Mouse (Mus musculus) layer of hippocampus, postnatal 14 days (tissue): ENCODE results near the gene Hhip. TPM values are rescaled to one million over a fixed set of nuclear protein-coding genes. Genes with fewer than 3 reads are reported as not detected.
"Not testable (repeated sequence)": the region's sequence is repeated elsewhere in the genome, so short reads cannot be mapped to it uniquely, and the experiment has no call there.

Source experiments
- DNase-seq, 2 experiments: peaks; one replicate each; pipeline ENCODE4 v3.0.0; 2021 to 2022; ENCODE audit warnings: low spot score in 2 of 2, mixed read lengths in 1 of 2
- total RNA-seq, 2 experiments: library from RNA; stranded (reverse); gene quantifications; 2 replicates each; pipeline ENCODE4 v1.2.3; 2021

The Hhip gene
- total RNA-seq, 2 experiments from 2014 or later = 4.2 to 5.1 TPM

- DNase-seq = no peak
Measured at GRCm38 (mm10) chr8:79995075-79995474, 62.7 kb downstream of the Hhip start.

DNA sequence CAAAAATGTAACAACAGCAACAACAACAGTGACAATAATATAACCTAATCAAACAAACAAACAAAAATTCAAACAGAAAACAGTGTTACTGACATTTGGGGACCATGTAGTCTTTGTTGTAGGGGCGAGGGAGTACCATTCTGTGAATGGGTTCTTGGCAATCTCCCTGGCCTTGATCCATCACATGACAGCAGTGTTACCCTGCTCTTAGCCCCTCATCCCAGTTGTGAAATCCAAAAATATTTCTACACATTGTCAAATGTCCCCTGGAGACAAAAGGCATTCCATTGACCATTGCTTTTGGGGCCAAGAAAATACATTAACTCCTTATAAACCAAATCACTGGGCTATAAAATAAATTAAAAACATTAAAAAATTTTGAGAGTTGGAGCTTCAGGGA is 64.3 kb downstream of the Hhip start:
- DNase-seq = no peak

GRCm38 (mm10) chr8:79992121-79992848 is 65.5 kb downstream of the Hhip start:
- DNase-seq = no peak

- not testable (repeated sequence) for DNase-seq
Measured at GRCm38 (mm10) chr8:79991420-79991819, 66.4 kb downstream of the Hhip start.

GRCm38 (mm10) chr8:79984946-79985345 is 72.9 kb downstream of the Hhip start:
- DNase-seq = no peak

- DNase-seq = no peak
Measured at GRCm38 (mm10) chr8:79982144-79982543, 75.7 kb downstream of the Hhip start.

DNA sequence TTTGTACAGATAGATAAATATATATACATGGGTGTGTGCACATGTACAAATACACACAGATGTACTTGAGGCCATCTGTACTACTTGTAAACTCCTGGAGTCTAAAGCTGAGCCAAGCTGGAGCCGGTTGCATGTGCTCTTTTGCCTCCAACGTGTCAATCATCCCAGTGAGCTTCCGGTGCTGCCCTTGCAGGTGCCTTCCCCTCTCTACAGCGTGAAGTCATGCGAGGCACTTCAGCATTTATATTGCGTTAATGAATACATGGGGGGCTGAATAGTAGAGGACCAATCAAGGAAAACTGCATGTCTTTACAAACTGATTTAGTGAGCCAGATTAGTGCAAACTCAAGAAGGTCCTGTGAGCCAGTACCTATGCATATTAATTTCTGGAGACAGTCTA is 91.6 kb downstream of the Hhip start:
- DNase-seq = no peak

GRCm38 (mm10) chr8:79952857-79953256 is 104.9 kb downstream of the Hhip start:
- no peak for DNase-seq

- no peak for DNase-seq
Measured at GRCm38 (mm10) chr8:79950376-79950775, 107.4 kb downstream of the Hhip start.

DNA sequence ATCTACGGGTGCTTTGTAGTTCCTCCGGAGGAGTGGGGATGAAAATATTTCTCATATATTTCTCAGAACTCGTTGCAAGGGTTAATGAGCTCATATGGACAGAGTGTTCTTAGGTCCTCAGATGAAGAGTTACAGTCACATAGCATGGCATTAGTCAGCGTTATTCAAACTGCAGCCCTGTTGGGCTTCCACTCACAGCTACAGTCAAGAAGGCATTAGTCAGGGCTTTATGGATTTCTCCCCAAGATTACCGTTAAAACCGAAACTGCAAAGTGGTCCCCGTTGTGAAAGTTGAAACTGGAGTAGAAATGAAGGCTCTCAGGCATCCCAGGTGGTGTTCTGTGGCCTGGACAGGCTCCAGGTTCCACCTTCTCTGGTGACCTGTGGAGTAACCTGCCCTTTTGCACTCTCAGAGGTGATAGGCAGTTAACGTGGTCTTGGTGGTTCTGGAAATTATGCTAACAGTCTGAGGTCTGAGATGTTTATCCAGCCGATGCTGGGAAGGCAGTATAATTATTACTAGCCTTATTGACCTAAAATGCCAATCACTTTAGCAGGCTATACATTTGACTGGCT is 112.2 kb downstream of the Hhip start:
- no peak for DNase-seq

GRCm38 (mm10) chr8:79941070-79941469 is 116.7 kb downstream of the Hhip start:
- no peak for DNase-seq

GRCm38 (mm10) chr8:79936856-79937445 is 120.9 kb downstream of the Hhip start:
- DNase-seq = no peak

- no peak for DNase-seq
Measured at GRCm38 (mm10) chr8:79935793-79936192, 122.0 kb downstream of the Hhip start.

DNA sequence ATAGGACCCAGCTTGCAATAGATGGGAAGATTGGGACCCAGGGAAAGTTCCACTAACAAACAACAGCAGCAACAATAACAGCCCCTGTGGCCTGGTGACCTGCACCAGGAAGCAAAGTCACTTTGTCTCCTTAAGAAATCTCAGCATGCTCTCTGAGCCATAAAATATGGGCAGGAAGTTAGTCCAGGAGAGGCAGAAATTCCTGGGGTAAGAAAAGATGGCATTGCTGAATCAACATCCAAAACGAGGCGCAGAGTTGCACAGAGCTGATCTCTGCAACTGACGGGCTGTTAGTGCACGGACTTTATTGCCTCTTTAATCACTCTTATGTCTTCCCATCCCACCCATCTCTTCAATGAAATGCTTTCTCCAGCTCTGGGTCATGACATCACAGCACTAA is 128.6 kb downstream of the Hhip start:
- no peak for DNase-seq

DNA sequence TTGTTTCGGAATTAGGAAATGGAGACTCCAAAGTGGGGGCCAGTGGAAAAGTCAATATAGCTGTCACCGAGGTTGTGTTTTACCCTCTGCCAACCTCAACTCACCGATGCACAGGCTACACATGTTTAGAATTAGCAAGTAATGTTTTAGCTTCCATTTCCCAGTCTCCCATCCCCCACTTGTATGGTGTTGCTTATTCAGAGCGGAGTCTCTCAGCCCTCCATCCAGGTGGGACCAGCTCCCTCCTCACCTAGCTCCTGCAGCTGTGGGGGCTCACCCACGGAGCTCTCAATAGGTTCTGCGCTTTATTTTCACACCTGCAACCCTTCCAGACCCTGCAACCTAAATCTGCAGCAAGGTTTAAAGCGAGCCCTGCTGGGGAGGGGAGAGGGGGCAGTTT is 140.6 kb downstream of the Hhip start:
- no peak for DNase-seq
